Mouse (Mus musculus) frontal cortex, postnatal 10 days (tissue): ENCODE data around the gene Gfra1.

Experiments used
- DNase-seq, 2 experiments: peaks; one replicate each; pipeline ENCODE4 v3.0.0; 2022; ENCODE audit warnings: low spot score in 2 of 2, mixed read lengths in 1 of 2

The Gfra1 gene

GRCm38 (mm10) chr19:58455496-58456061 is at the start of gene Gfra1:
Gene Gfra1 (minus strand): TSS chr19:58455909.
- peak; percentile 52 to 72 for DNase-seq

DNA sequence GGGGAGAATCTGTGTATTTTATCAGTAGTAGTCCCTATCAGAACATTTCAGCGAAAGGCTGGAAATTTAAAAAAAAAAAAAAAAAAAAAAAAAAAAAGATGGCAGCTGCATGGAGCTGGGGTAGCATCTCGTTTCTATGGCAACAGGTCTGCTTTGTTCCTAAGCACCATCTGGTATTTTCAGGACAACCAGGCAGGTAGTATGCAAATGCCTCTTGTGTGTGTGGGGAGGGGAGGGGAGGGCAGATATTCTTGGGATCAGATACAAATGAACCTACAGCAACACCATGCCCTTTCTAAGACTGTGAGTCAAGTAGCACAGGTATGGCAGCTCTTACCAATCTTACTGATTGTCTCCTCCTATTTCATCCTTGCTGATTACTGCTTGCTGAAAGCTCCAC is 44.3 kb upstream of the Gfra1 start:
- no peak for DNase-seq

DNA sequence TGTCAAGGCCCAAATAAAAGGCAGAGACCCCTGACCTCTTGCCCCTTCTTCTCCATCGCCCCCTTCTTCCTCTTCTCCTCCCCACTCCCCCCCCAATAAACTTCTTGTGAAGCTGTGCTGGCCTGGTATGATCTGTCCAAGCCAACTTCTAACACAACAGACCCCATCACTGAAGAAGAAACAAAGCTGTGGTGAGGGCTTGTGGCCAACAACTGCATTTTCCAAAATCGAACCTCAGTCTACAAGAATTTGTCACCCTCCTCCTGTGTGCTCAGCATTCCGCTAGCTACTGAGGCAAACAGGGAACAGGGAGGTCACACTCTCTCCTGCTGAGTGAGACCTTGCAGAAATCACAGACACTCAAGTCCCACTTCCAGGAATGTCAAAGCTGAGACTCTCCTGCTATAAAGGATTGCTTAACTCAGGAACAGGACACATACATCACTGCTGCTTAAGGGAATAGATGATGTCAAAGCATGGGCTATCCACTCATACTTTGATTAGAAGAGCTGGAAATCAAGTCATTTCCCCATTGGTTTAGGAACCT is 43.8 kb upstream of the Gfra1 start:
- DNase-seq: no peak

GRCm38 (mm10) chr19:58497106-58497505 is 41.4 kb upstream of the Gfra1 start:
- DNase-seq: no peak

DNA sequence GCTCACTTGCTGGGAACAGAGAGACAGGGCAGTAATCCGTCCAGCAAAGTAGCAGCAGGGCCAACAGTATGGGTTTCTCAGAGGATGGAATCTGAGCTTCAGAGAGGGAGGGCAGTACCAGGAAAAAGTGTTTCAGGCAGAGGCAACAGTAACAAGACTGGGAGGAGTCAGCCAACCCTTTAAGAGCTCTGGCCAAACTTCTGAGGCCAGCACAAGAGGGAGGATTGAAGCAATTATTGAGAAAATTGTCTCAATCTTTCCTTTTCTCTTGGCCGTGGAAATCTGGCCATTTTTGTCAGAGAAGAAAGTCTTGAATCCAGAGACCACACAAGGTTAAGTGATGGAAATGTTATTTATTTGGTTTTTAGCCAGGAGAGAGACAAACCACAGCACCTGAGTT is 31.0 kb upstream of the Gfra1 start:
- DNase-seq: no peak

DNA sequence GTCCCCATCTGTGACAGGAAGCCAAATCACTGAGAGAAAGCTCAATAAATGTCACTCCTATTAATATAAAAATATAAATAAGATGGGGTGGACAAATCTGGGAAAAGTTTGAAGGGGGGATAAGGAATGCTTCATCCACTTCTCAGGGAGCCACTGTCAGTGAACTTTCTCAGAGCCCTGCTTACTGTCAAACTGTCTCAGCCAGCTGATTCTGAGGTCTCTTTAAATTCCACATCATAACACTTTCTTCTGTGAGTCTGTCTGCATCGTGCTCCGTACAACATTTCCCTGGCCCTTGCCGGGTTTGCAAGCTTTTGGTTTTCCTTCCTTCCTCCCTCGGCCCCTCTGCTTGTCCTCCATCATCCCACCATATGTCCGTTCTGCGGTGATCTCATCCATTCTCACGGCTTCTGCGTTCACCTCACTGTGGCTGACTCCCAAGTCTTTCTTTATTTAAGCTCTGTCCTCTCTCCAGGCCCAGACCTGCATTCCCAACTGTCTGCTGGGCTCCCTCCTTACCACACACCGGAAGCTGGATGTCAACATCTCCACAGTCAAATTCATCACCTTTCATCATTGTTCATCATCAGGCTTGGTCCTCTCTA is 26.8 kb upstream of the Gfra1 start:
- DNase-seq: no peak

DNA sequence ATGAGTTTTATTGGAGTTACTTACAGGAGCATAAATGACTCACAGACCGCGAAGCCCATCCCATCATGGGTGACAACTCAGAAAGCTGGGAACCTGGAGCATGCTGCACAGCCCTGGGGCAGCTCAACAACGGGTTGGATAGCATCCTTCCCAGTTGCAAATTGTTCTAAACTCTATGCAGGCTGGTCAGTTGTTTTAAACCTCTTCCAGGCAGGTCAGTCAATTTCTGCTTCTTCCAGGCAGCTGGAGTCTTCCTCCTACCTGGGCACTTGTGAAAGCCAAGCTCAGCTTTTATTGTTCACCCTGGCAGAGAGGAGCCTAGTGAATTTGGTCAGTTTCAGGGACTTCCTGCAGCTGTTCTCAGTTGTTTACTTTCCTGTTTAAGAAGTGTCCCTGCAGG is 18.5 kb upstream of the Gfra1 start:
- no peak for DNase-seq

DNA sequence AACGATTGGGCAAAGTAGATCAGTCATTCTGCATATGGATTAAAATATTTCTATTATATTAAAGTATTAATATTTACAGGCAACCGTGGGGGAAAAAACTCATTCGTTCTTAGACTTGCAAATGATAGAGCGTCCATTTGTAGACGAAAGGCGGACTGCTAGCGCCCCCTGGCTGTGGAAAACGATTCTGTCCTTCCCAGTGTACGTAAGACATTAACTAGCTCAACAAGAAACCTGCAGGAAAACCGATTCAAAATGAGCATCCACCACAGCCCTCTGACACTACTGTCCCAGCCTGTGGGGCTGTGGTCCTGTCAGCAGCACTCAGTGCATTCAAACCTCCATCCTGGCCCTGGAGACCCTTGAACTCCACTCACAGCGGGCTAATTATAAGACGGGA is 13.7 kb upstream of the Gfra1 start:
- peak; percentile 69 to 87 for DNase-seq

GRCm38 (mm10) chr19:58468331-58468730 is 12.6 kb upstream of the Gfra1 start:
- no peak for DNase-seq

GRCm38 (mm10) chr19:58463755-58464154 is 8.0 kb upstream of the Gfra1 start:
- no peak for DNase-seq

DNA sequence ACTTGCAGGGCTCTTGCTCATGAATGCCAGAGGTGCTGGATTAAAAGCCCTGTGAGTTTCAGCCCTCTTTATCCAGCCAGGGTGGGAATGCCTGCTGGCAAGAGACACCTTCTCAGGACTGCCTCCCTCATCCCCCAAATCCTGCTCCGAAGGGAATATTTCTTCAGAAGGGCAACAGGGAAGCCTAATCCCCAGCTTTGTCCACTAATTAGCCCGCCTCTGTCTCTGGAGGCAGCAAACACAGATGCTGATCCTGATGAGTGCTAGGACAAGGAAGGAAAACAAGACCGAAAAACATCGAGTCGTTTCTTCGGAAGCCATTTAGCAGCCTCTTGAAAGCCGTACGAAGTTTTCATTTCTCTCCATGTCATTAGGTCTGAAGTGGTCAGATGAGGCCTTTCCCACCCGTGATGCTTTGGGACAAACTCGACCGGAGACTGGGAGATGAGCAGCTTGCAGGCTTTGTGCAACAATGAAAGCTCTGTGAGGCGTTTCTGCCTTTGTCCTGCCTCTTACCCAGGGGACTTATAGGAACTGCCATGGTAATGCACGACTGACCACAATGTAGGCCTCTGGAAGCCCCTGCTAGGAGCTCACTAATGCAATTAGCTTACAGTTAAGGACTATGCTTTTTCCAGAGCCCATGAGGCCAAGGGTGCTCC is 4.8 kb upstream of the Gfra1 start:
- no peak for DNase-seq

DNA sequence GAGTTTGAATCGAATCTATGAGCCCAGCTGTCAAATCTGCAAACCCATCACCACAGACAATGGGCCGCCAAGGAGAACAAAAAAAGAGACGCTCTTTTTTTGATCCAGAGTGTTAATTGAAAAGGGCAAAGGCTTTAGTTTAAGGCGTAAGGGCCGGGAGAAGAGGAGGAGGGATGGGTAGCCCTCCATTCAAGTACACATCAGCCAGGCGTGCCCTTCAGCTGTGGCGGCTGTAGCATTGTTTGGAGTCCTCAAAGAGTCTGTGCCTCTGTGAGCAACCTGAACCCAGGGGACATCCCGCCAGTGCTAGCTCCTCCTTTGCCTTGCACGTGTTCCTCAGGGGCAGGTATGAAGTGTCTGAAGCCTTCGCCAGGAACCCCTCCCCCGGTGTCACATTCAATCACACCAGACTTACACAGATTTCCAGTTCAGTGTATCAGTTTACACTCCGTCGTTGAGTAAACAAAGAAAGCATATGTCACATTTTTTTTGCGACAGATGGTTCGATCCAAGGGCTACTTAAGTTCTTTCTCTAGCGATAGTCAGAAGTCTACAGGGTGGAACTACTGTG is 867 bp upstream of the Gfra1 start:
- no peak for DNase-seq

- DNase-seq: peak in 1 of 2 experiments; percentile 26
Observed at GRCm38 (mm10) chr19:58455061-58455495, 631 bp downstream of the Gfra1 start.

- peak; percentile 21 to 47 for DNase-seq
Observed at GRCm38 (mm10) chr19:58454261-58455060, 1.2 kb downstream of the Gfra1 start.

DNA sequence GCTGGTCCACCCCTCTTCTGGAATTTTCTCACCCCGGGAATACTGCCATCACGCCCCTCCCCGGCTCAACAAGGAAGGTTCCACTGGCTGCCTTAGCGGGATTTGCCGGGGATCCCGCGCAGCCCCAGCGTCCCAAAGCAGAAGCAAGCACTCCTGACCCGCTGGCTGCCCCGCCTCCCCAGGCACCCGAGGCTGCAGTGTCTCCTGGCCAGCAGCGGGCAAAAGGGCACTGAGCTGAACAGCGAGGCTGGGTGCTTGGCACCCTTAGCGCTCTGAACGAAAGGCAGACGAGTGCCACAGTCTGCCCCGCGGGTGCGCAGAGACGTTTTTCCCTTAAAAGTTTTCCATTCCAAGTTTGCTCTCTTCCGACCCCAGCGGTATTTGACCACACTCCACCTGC is 2.1 kb downstream of the Gfra1 start:
- DNase-seq: peak in 1 of 2 experiments; percentile 24

DNA sequence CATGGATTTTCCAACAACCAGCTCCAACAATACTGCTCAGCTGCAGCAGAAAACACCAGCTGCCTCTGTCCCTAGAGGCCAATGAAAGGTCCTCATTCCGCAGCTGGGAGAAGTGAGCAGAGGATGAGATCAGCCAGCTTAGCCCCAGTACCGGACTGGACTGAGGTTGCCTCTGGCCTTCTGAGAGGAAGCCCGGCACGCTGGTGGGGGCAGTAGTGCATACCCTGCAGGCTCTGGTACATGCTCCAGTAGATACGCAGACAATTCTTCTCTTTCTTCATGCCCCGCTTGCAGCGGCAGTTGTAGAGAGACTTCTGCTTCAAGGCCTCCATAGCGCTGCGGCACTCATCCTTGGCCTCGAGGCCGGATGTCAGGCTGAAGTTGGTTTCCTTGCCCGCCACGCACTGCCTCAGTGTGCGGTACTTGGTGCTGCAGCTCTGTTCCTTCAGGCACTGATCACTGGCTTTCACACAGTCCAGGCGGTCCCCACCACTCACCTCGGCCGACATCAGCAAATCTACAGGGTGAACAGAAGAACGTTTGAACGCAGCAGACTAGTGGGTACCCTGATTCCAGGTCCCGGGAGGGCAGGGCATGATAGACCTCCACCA is 2.7 kb downstream of the Gfra1 start:
- peak in 1 of 2 experiments; percentile 20 for DNase-seq

GRCm38 (mm10) chr19:58452178-58452819 is 3.4 kb downstream of the Gfra1 start:
- DNase-seq: no peak

GRCm38 (mm10) chr19:58451323-58451722 is 4.4 kb downstream of the Gfra1 start:
- no peak for DNase-seq

DNA sequence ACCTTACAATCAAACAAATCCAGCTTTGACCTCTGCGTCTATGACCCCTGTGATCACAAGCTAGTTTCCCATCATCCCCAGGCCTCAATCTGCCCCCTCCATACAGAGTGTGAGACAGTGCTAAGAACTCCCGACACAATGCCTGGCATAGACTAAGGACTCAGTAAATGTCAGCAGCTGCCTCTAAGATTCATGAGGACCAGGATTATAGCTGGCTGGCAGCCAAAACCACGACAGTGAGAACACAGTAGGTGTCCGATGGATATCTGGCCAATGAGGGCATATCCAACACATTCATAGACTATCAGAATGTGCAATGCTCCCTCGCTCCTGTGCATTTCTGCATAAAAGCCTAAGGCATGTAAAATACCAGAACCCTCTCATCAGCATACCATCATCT is 5.0 kb downstream of the Gfra1 start:
- no peak for DNase-seq

DNA sequence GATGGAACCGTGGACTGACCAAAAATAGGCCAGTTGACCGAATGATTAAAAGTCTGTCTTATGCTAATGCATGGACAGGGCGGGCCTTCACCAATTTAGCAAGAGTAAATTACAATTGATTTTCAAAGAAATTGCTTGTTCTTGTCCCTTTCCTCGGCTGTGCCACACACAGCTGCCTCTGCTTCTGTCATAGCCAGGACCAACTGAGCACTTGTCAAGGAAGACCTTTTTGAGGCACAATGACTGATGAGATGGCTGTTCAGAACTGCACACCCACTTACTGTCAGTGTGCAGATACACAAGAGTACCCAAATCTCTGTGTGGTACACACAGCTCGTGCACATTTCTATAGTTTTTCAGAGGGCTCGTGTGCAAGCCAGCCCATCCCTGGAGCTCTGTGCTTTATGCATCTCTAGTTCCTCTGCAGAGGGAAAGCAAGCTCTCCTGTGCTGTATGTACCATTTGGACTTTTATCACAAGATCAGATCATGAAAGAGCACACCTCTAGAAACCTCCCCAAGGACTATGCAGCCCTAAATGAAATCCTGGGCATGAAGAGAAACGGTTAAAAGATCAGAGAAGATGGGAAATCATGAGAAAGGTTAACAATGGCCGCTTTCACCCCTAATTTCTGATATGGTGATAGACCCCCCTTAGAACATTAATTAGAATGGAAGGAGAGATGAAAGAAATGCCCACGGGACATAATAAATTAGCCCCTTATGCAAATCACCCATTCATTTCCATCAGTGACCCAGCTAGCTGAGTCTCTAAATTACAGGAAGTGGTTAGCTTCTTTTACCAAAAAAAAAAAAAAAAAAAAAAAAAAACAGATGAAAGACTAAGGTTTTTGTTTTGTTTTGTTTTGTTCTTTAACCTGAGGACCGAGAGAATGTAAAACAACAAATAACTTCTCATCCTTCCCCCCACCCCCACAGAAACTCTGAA is 12.7 kb downstream of the Gfra1 start:
- no peak for DNase-seq
